32 mouse cellular contexts compared by ENCODE assay signal in the genomic region with DNA sequence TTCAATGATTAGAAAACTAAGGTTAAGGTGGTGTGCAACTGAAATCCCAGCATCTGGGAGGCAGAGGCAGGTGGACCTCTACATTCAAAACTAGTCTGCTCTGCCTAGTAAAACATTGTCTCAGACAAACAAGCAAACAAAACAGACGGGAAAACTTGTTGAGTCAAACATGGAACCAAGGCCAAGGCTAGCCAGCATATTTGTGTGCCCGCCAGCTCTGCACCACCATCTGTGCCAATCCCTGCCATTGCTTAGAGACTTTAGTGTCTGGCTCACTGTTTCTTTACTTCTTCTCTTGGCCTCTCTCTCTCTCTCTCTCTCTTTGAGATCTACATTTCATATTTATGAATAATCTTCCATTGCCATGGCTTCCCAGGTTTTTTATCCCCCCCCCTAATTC. TPM values are rescaled to one million over a fixed set of nuclear protein-coding genes. Genes with fewer than 3 reads are reported as not detected.
DNase-seq lines count a peak whose midpoint lies in the region; ATAC-seq and TF ChIP-seq lines count a peak whose summit lies in the region.
"Had no signal": no experiment of that assay in that cellular context is flagged by ENCODE, and none has a peak within 500 bp of the region (broad histone marks: within the 10 kb centered on the region; RNA-seq: fewer than 3 reads in every experiment).

No protein-coding gene starts in this region.

- WGBS in forebrain, postnatal 0 days = 43% methylated on average over 2 of the region's 2 CpGs
- 91% methylated on average over 2 of the region's 2 CpGs for WGBS in forebrain, embryonic 11.5 days
- WGBS in embryonic facial prominence, embryonic 10.5 days = 92% methylated on average over 2 of the region's 2 CpGs

- no peak for TF ChIP-seq CTCF in forebrain, postnatal 0 days (IDR thresholded peaks at IDR 0.05; ENCODE audit: low read depth)

- peak; percentile 61; the same call in 1 of the 2 replicates for ATAC-seq in forebrain, postnatal 0 days
- no peak for ATAC-seq in forebrain, embryonic 11.5 days (replicated peaks; ENCODE audit: low FRiP score)
- no peak for ATAC-seq in granulocyte monocyte progenitor cell, adult 5-6 weeks (replicated peaks; ENCODE audit: poor library complexity, severe bottlenecking)
- ATAC-seq: forebrain, embryonic 13.5 days; hindbrain, embryonic 16.5 days; intestine, embryonic 15.5 days; midbrain, embryonic 13.5 days had no signal

- no peaks in the 10 kb centered on the region for H3K4me1 ChIP-seq in forebrain, postnatal 0 days (ENCODE audit: insufficient read depth)
- H3K4me1 ChIP-seq in forebrain, embryonic 11.5 days (replicated peaks; ENCODE audit: control insufficient read depth, insufficient read depth, low read length) = no peaks in the 10 kb centered on the region
- 0 out of 2 replicates have a peak, but pooled peaks cover 4% of the 10 kb centered on the region for H3K4me1 ChIP-seq in embryonic facial prominence, embryonic 10.5 days
- H3K4me1 ChIP-seq: embryonic facial prominence, embryonic 13.5 days; forebrain, embryonic 13.5 days; hindbrain, embryonic 10.5 days; intestine, embryonic 15.5 days; limb, embryonic 13.5 days; midbrain, embryonic 13.5 days had no signal

- H3K4me2 ChIP-seq in forebrain, postnatal 0 days (ENCODE audit: low read depth) = no peak overlapping the region
- H3K4me2 ChIP-seq in forebrain, embryonic 11.5 days (ENCODE audit: low read depth, low read length, severe bottlenecking) = no peak overlapping the region
- H3K4me2 ChIP-seq: embryonic facial prominence, embryonic 13.5 days; forebrain, embryonic 13.5 days; heart, embryonic 12.5 days; intestine, embryonic 15.5 days; limb, embryonic 13.5 days; lung, embryonic 14.5 days; midbrain, embryonic 13.5 days had no signal

- H3K9me3 ChIP-seq in forebrain, postnatal 0 days (ENCODE audit: low read length) = no peaks in the 10 kb centered on the region
- H3K9me3 ChIP-seq in forebrain, embryonic 11.5 days (ENCODE audit: control insufficient read depth, low read length) = no peaks in the 10 kb centered on the region
- no peaks in the 10 kb centered on the region for H3K9me3 ChIP-seq in embryonic facial prominence, embryonic 10.5 days
- H3K9me3 ChIP-seq: embryonic facial prominence, embryonic 13.5 days; forebrain, embryonic 13.5 days; heart, embryonic 12.5 days; hindbrain, embryonic 10.5 days; intestine, embryonic 15.5 days; limb, embryonic 13.5 days; midbrain, embryonic 13.5 days had no signal

- no peaks in the 10 kb centered on the region for H3K27me3 ChIP-seq in forebrain, postnatal 0 days (ENCODE audit: insufficient read depth, low read length)
- no peaks in the 10 kb centered on the region for H3K27me3 ChIP-seq in forebrain, embryonic 11.5 days (ENCODE audit: control insufficient read depth, insufficient read depth, low read length)
- H3K27me3 ChIP-seq in embryonic facial prominence, embryonic 10.5 days (replicated peaks; ENCODE audit: low read depth, poor library complexity, severe bottlenecking) = no peaks in the 10 kb centered on the region
- H3K27me3 ChIP-seq: embryonic facial prominence, embryonic 13.5 days; forebrain, embryonic 13.5 days; heart, embryonic 12.5 days; intestine, embryonic 15.5 days; limb, embryonic 13.5 days; midbrain, embryonic 13.5 days had no signal

- H3K4me3 ChIP-seq in forebrain, postnatal 0 days (ENCODE audit: low read depth, low read length) = no peak overlapping the region
- H3K4me3 ChIP-seq in forebrain, embryonic 11.5 days (ENCODE audit: low read depth, low read length) = no peak overlapping the region
- no peak overlapping the region for H3K4me3 ChIP-seq in embryonic facial prominence, embryonic 10.5 days
- H3K4me3 ChIP-seq: embryonic facial prominence, embryonic 13.5 days; erythroblast, embryonic 14.5 days; forebrain, embryonic 13.5 days; heart, embryonic 12.5 days; hindbrain, embryonic 10.5 days; intestine, embryonic 15.5 days; limb, embryonic 13.5 days; midbrain, embryonic 13.5 days had no signal

- no peak overlapping the region for H3K9ac ChIP-seq in forebrain, postnatal 0 days
- no peak overlapping the region for H3K9ac ChIP-seq in forebrain, embryonic 11.5 days (ENCODE audit: low read length)
- H3K9ac ChIP-seq: embryonic facial prominence, embryonic 13.5 days; forebrain, embryonic 13.5 days; heart, embryonic 12.5 days; intestine, embryonic 15.5 days; limb, embryonic 13.5 days; liver, embryonic 14.5 days; lung, embryonic 14.5 days; midbrain, embryonic 13.5 days had no signal

- no peaks in the 10 kb centered on the region for H3K36me3 ChIP-seq in forebrain, postnatal 0 days (ENCODE audit: insufficient read depth)
- H3K36me3 ChIP-seq in forebrain, embryonic 11.5 days (ENCODE audit: control insufficient read depth, insufficient read depth, low read length) = no peaks in the 10 kb centered on the region
- H3K36me3 ChIP-seq in embryonic facial prominence, embryonic 10.5 days (replicated peaks) = no peaks in the 10 kb centered on the region
- H3K36me3 ChIP-seq: embryonic facial prominence, embryonic 13.5 days; heart, embryonic 12.5 days; hindbrain, embryonic 10.5 days; intestine, embryonic 15.5 days; limb, embryonic 13.5 days; midbrain, embryonic 13.5 days had no signal

- no peak overlapping the region for H3K27ac ChIP-seq in forebrain, postnatal 0 days (ENCODE audit: low read depth, low read length)
- H3K27ac ChIP-seq in forebrain, embryonic 11.5 days (ENCODE audit: low read depth, low read length) = no peak overlapping the region
- no peak overlapping the region for H3K27ac ChIP-seq in embryonic facial prominence, embryonic 10.5 days (replicated peaks)
- H3K27ac ChIP-seq: embryonic facial prominence, embryonic 13.5 days; forebrain, embryonic 13.5 days; hindbrain, embryonic 10.5 days; intestine, embryonic 15.5 days; limb, embryonic 13.5 days; liver, embryonic 14.5 days; midbrain, embryonic 13.5 days had no signal

- DNase-seq in adrenal gland, postnatal 14 days = peak; percentile 54
- no peak for DNase-seq in adrenal gland, adult 8-10 months
- DNase-seq in forebrain, postnatal 0 days = peak; percentile 65
- no peak for DNase-seq in forebrain, embryonic 11.5 days (ENCODE audit: low spot score)
- peak; percentile 61 for DNase-seq in Muller cell, postnatal 12 days (ENCODE audit: inconsistent ontology term)
- DNase-seq in cerebellum, adult 9-10 months = peak; percentile 68
- DNase-seq in embryonic facial prominence, embryonic 10.5 days (ENCODE audit: low spot score) = no peak
- DNase-seq: heart, adult 11 months; heart, postnatal 10 days; kidney, postnatal 4 days; layer of hippocampus, adult 9-11 months; lung, embryonic 14.5 days; right cerebral cortex, postnatal 25 days; thymus, postnatal 14 days had no signal

RNA-seq across cellular contexts. Expression of a gene that starts 8.5 kb away (rescaled TPM):
- 0.48 and 1.8 TPM in 2 replicates for total RNA-seq in adrenal gland, postnatal 14 days (2021)
- total RNA-seq in adrenal gland, adult 8-10 months (2022) = under 1 TPM in 3 of 4 experiments, not detected in 1; 0.21 to 0.30 (median 0.29) TPM
- 0.76 and 2.2 TPM in 2 replicates for total RNA-seq in forebrain, postnatal 0 days (2014; rRNA removed)
- polyA plus RNA-seq in forebrain, postnatal 0 days (2015; fragmentation: Nextera tagmentation; extraction: Ambion mirVana) = 3.3 and 3.5 TPM in 2 replicates
- polyA plus RNA-seq in forebrain, embryonic 11.5 days (2014; fragmentation: Nextera tagmentation; extraction: Ambion mirVana) = 1.1 and 2.0 TPM in 2 replicates
- 1.6 TPM in 2 replicates for polyA plus RNA-seq in embryonic facial prominence, embryonic 10.5 days (2016; fragmentation: Nextera tagmentation; extraction: Ambion mirVana)
- total RNA-seq in granulocyte monocyte progenitor cell, adult 5-6 weeks (2014; fragmentation: Nextera tagmentation) = not detected in 2 replicates
- total RNA-seq in granulocyte monocyte progenitor cell, adult 5-6 weeks (2017) = not detected in 2 replicates
- total RNA-seq: megakaryocyte, adult 5-6 weeks had no signal
- polyA plus RNA-seq: erythroblast, embryonic 14.5 days had no signal

RNA-seq across cellular contexts. Expression of a gene that starts 21.6 kb away (rescaled TPM):
- total RNA-seq in adrenal gland, postnatal 14 days (2021) = 61.5 and 63.2 TPM in 2 replicates
- total RNA-seq in adrenal gland, adult 8-10 months (2022) = 10 to 100 TPM; 48.4 to 89.7 (median 63.1) TPM
- total RNA-seq in forebrain, postnatal 0 days (2014; rRNA removed) = 265 and 281 TPM in 2 replicates
- 412 and 475 TPM in 2 replicates for polyA plus RNA-seq in forebrain, postnatal 0 days (2015; fragmentation: Nextera tagmentation; extraction: Ambion mirVana)
- 371 and 409 TPM in 2 replicates for polyA plus RNA-seq in forebrain, embryonic 11.5 days (2014; fragmentation: Nextera tagmentation; extraction: Ambion mirVana)
- 123 and 138 TPM in 2 replicates for polyA plus RNA-seq in embryonic facial prominence, embryonic 10.5 days (2016; fragmentation: Nextera tagmentation; extraction: Ambion mirVana)
- total RNA-seq in granulocyte monocyte progenitor cell, adult 5-6 weeks (2014; fragmentation: Nextera tagmentation) = 3.5 and 6.0 TPM in 2 replicates
- total RNA-seq in granulocyte monocyte progenitor cell, adult 5-6 weeks (2017) = 1.2 and 1.7 TPM in 2 replicates

RNA-seq across cellular contexts. Expression of a gene that starts 30.0 kb away (rescaled TPM):
- 0.22 and 0.41 TPM in 2 replicates for total RNA-seq in adrenal gland, postnatal 14 days (2021)
- 1 to 10 TPM in 2 of 4 experiments, under 1 TPM in 2; 0.12 to 1.1 (median 0.76) TPM for total RNA-seq in adrenal gland, adult 8-10 months (2022)
- total RNA-seq in forebrain, postnatal 0 days (2014; rRNA removed) = not detected in 2 replicates
- polyA plus RNA-seq in forebrain, postnatal 0 days (2015; fragmentation: Nextera tagmentation; extraction: Ambion mirVana) = not detected in 2 replicates
- 0.08 TPM in 1 of 2 replicates, not detected in the other for polyA plus RNA-seq in forebrain, embryonic 11.5 days (2014; fragmentation: Nextera tagmentation; extraction: Ambion mirVana)
- polyA plus RNA-seq in embryonic facial prominence, embryonic 10.5 days (2016; fragmentation: Nextera tagmentation; extraction: Ambion mirVana) = not detected in 2 replicates
- not detected in 2 replicates for total RNA-seq in granulocyte monocyte progenitor cell, adult 5-6 weeks (2014; fragmentation: Nextera tagmentation)
- total RNA-seq in granulocyte monocyte progenitor cell, adult 5-6 weeks (2017) = not detected in 2 replicates
- total RNA-seq: heart, postnatal 10 days; left cerebral cortex, adult 18-20 months; left cerebral cortex, postnatal 25 days; megakaryocyte, adult 5-6 weeks had no signal
- polyA plus RNA-seq: embryonic facial prominence, embryonic 13.5 days; erythroblast, embryonic 14.5 days; frontal cortex, adult 2 months; hindbrain, embryonic 10.5 days; hindbrain, embryonic 16.5 days; intestine, embryonic 15.5 days; kidney, embryonic 14.5 days; limb, embryonic 13.5 days; lung, embryonic 14.5 days; midbrain, embryonic 13.5 days; neural tube, embryonic 11.5 days; spleen, adult 2 months had no signal

RNA-seq across cellular contexts. Expression of a gene that starts 33.2 kb away (rescaled TPM):
- 23.9 and 26.1 TPM in 2 replicates for total RNA-seq in adrenal gland, postnatal 14 days (2021)
- 10 to 100 TPM; 32.7 to 37.0 (median 35.8) TPM for total RNA-seq in adrenal gland, adult 8-10 months (2022)
- total RNA-seq in forebrain, postnatal 0 days (2014; rRNA removed) = 117 and 136 TPM in 2 replicates
- polyA plus RNA-seq in forebrain, postnatal 0 days (2015; fragmentation: Nextera tagmentation; extraction: Ambion mirVana) = 110 and 113 TPM in 2 replicates
- 104 and 122 TPM in 2 replicates for polyA plus RNA-seq in forebrain, embryonic 11.5 days (2014; fragmentation: Nextera tagmentation; extraction: Ambion mirVana)
- 33.7 and 39.5 TPM in 2 replicates for polyA plus RNA-seq in embryonic facial prominence, embryonic 10.5 days (2016; fragmentation: Nextera tagmentation; extraction: Ambion mirVana)
- 53.7 and 58.4 TPM in 2 replicates for total RNA-seq in granulocyte monocyte progenitor cell, adult 5-6 weeks (2014; fragmentation: Nextera tagmentation)
- total RNA-seq in granulocyte monocyte progenitor cell, adult 5-6 weeks (2017) = 24.8 and 25.0 TPM in 2 replicates

Comparison
In these comparisons a context has a peak if more than half of its experiments do, and no peak if none do; other contexts are left out.
1. DNase-seq: peak in adrenal gland, postnatal 14 days (single experiment), forebrain, postnatal 0 days (single experiment), Muller cell, postnatal 12 days (single experiment) and cerebellum, adult 9-10 months (single experiment); none in adrenal gland, adult 8-10 months (single experiment), forebrain, embryonic 11.5 days (single experiment) and embryonic facial prominence, embryonic 10.5 days (single experiment).